Comparison of ENCODE assay signal across 24 mouse cellular contexts in the genomic region with DNA sequence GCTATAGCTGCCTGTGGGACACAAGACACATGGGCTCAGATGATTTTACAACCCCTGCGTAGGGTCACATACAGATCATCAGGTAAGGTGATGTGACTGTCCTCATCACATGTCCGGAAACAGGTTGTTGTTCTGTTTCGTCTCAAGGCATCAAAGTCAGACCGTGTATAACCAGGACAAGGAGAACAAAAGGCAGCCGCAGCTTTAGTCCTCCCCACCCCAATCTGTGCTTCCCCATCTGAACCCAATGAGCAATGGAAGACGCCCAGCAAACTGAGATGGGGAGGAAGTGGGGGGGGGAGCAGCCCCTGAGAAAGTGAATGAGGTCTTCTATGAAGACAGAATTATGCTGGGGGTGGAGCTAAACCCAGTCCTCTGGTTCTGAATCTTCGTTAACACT.
A peak's percentile ranks its signal among the peaks of the same experiment; 100 is the strongest.
DNase-seq lines count a peak whose midpoint lies in the region; ATAC-seq lines count a peak whose summit lies in the region.
"Had no signal": no experiment of that assay in that cellular context is flagged by ENCODE, and none has a peak within 500 bp of the region (broad histone marks: within the 10 kb centered on the region; RNA-seq: fewer than 3 reads in every experiment).

No protein-coding gene starts in this region.

- 0 out of 2 replicates have a peak, but pooled peaks cover 2% of the 10 kb centered on the region for H3K27me3 ChIP-seq in hindbrain, embryonic 13.5 days
- H3K27me3 ChIP-seq: hindbrain, embryonic 12.5 days; stomach, embryonic 15.5 days had no signal

- peak; percentile 84 for ATAC-seq in CD4-positive, CD25-positive, alpha-beta regulatory T cell, adult 4 months
- ATAC-seq in hindbrain, embryonic 13.5 days (ENCODE audit: low FRiP score) = no peak
- ATAC-seq: forebrain, embryonic 14.5 days had no signal

- H3K4me2 ChIP-seq in hindbrain, embryonic 13.5 days = no peak overlapping the region
- H3K4me2 ChIP-seq: heart, embryonic 12.5 days; hindbrain, embryonic 12.5 days; stomach, embryonic 15.5 days had no signal

- no peaks in the 10 kb centered on the region for H3K9me3 ChIP-seq in hindbrain, embryonic 13.5 days
- H3K9me3 ChIP-seq: heart, embryonic 12.5 days; hindbrain, embryonic 12.5 days; midbrain, embryonic 10.5 days; stomach, embryonic 15.5 days had no signal

- peaks cover 31% of the 10 kb centered on the region for H3K4me1 ChIP-seq in hindbrain, embryonic 13.5 days (replicated peaks)

- no peak overlapping the region for H3K4me3 ChIP-seq in hindbrain, embryonic 13.5 days
- H3K4me3 ChIP-seq: heart, embryonic 12.5 days; hindbrain, embryonic 12.5 days; midbrain, embryonic 10.5 days; stomach, embryonic 15.5 days had no signal

- 82% methylated on average over 7 of the region's 7 CpGs for WGBS in hindbrain, embryonic 13.5 days

- H3K9ac ChIP-seq in hindbrain, embryonic 13.5 days = no peak overlapping the region
- H3K9ac ChIP-seq: heart, embryonic 12.5 days; hindbrain, embryonic 12.5 days; stomach, embryonic 15.5 days had no signal

- H3K36me3 ChIP-seq in hindbrain, embryonic 13.5 days = no peaks in the 10 kb centered on the region
- H3K36me3 ChIP-seq: heart, embryonic 12.5 days; hindbrain, embryonic 12.5 days; midbrain, embryonic 10.5 days; stomach, embryonic 15.5 days had no signal

- DNase-seq in B cell, adult 2 months = peak; percentile 23
- peak; percentile 64 for DNase-seq in induced T-regulatory cell, adult 2 months (ENCODE audit: low read depth)
- DNase-seq in thymus, postnatal 0 days (ENCODE audit: low spot score) = peak; percentile 61
- DNase-seq in right cerebral cortex, adult 2 months (ENCODE audit: low spot score in 2 of 2) = no peak
- DNase-seq in gastrocnemius, postnatal 10 days = no peak
- no peak for DNase-seq in left cerebral cortex, adult 9 months (ENCODE audit: low spot score in 2 of 2)
- DNase-seq: adrenal gland, adult 8-10 months; cerebellum, adult 18-20 months; cerebellum, postnatal 36 days; embryo, embryonic 11 days; gastrocnemius, postnatal 14 days; heart, postnatal 10 days; kidney, adult 2 months; layer of hippocampus, adult 9-11 months; right cerebral cortex, postnatal 25 days had no signal

- no peak overlapping the region for H3K27ac ChIP-seq in hindbrain, embryonic 13.5 days
- H3K27ac ChIP-seq: hindbrain, embryonic 12.5 days; kidney, postnatal 0 days; macrophage; midbrain, embryonic 10.5 days; stomach, embryonic 15.5 days had no signal

Comparison
In these comparisons a context has a peak if more than half of its experiments do, and no peak if none do; other contexts are left out.
1. DNase-seq: peak in B cell, adult 2 months (2 of 2), induced T-regulatory cell, adult 2 months (single experiment) and thymus, postnatal 0 days (single experiment); none in right cerebral cortex, adult 2 months (0 of 2), gastrocnemius, postnatal 10 days (single experiment) and left cerebral cortex, adult 9 months (0 of 2).